Mouse (Mus musculus): ENCODE data around the gene 1700025G04Rik.

GRCm38 (mm10) chr1:151863135-151863796 is 226.7 kb downstream of the 1700025G04Rik start:
- no peak for TF ChIP-seq CTCF (IDR thresholded peaks at IDR 0.05; ENCODE audit: low read depth)
- TF ChIP-seq EP300 (IDR thresholded peaks at IDR 0.05; ENCODE audit: low read depth): no peak
